Mouse (Mus musculus): ENCODE measurements at regions not wholly inside any gene's neighbourhood (a gene's known extent, or its start where the extent isn't known, plus 50 kb on each side); places are given as distances from the start of the nearest gene placed in this dataset.

DNA sequence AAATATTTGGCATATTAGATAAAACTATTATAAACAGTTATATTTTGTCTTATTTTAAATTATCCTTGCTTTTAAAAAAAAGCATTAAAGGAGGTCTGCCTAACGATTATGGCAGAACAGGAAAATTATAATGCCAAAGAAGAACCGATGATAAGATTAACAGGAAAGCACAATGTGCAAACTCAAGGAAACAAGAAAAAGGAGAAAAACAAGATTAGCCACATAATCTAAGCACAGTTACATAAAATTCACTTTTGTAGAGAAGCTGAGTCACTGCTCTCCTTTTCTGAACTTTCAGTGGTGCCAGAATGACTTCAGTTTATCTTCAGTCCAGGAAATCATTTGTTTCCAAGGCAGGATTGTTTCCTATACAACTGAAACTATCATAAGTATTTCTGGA lies 734.7 kb upstream of the Pabpc4l start:
- no peaks in the 10 kb centered on the region for H3K27me3 ChIP-seq (ENCODE audit: control insufficient read depth, insufficient read depth, low read length)
- H3K9ac ChIP-seq = no peak overlapping the region
- H3K36me3 ChIP-seq (replicated peaks; ENCODE audit: control insufficient read depth, insufficient read depth) = no peaks in the 10 kb centered on the region
- no peak overlapping the region for H3K27ac ChIP-seq
- no peak for DNase-seq (ENCODE audit: low spot score)
- 89% methylated on average over 2 of the region's 2 CpGs for WGBS
- no peak overlapping the region for H3K4me2 ChIP-seq (replicated peaks)
- H3K4me1 ChIP-seq (replicated peaks; ENCODE audit: control insufficient read depth, insufficient read depth, low read length) = no peaks in the 10 kb centered on the region
- no peak for ATAC-seq (ENCODE audit: low FRiP score)
- no peaks in the 10 kb centered on the region for H3K9me3 ChIP-seq (ENCODE audit: control insufficient read depth, low read length)
- H3K4me3 ChIP-seq (replicated peaks; ENCODE audit: low read length) = no peak overlapping the region

DNA sequence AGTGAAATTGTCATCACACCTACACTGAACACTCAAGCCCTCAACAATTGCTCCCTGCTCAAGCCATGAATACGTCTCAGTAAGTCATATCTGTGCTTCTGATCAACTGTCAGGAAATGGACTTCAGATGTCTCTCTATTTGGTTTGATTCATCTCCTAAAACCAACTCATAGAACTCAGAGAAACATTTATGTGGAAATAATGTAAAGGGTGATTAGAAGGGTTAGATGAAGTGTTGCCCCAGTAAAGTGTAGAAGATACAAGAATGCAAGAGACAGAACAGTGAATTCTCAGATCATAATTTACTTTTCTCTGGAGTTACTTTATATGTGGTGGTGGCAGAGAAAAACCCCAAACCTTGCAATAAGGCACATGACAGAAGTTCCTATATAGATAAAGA lies 732.4 kb upstream of the Pabpc4l start:
- H3K4me1 ChIP-seq (replicated peaks; ENCODE audit: control insufficient read depth, insufficient read depth, low read length) = no peaks in the 10 kb centered on the region
- no peak overlapping the region for H3K4me2 ChIP-seq (replicated peaks)
- ATAC-seq (ENCODE audit: low FRiP score) (no peak), DNase-seq (ENCODE audit: low spot score) (no peak)
- no peaks in the 10 kb centered on the region for H3K36me3 ChIP-seq (replicated peaks; ENCODE audit: control insufficient read depth, insufficient read depth)
- no peak overlapping the region for H3K4me3 ChIP-seq (replicated peaks; ENCODE audit: low read length)
- H3K9me3 ChIP-seq (ENCODE audit: control insufficient read depth, low read length) = no peaks in the 10 kb centered on the region
- H3K27ac ChIP-seq = no peak overlapping the region
- no peaks in the 10 kb centered on the region for H3K27me3 ChIP-seq (ENCODE audit: control insufficient read depth, insufficient read depth, low read length)
- H3K9ac ChIP-seq = no peak overlapping the region
- WGBS = 92% methylated on average over 1 of the region's 1 CpGs

Data from hindbrain, embryonic 14.5 days (tissue).